Mouse (Mus musculus): Measurements from ENCODE around the gene Gm12216. TPM values are rescaled to one million over a fixed set of nuclear protein-coding genes. Genes with fewer than 3 reads are reported as not detected.

Gene Gm12216
- polyA plus RNA-seq, 1 experiment from 2014 or later = 0.40 TPM

- no peak for ATAC-seq
- no peaks in the 10 kb centered on the region for H3K9me3 ChIP-seq (ENCODE audit: control insufficient read depth, low read length)
- no peaks in the 10 kb centered on the region for H3K4me1 ChIP-seq (ENCODE audit: control insufficient read depth, insufficient read depth, low read depth, low read length)
- H3K9ac ChIP-seq (ENCODE audit: low read depth, low read length) = no peak overlapping the region
- no peaks in the 10 kb centered on the region for H3K27me3 ChIP-seq (replicated peaks; ENCODE audit: control insufficient read depth, insufficient read depth, low read length)
- H3K4me3 ChIP-seq (ENCODE audit: low read length) = no peak overlapping the region
- no peak overlapping the region for H3K4me2 ChIP-seq (ENCODE audit: low read length)
- no peaks in the 10 kb centered on the region for H3K36me3 ChIP-seq (ENCODE audit: control insufficient read depth, insufficient read depth, low read length)
- H3K27ac ChIP-seq (ENCODE audit: low read depth, low read length) = no peak overlapping the region
- WGBS = 87% methylated on average over 6 of the region's 6 CpGs
Observed at GRCm38 (mm10) chr11:53803494-53803893, 55.6 kb downstream of the Gm12216 start.

GRCm38 (mm10) chr11:53803093-53803492, 56.0 kb downstream of the Gm12216 start:
- H3K4me1 ChIP-seq (ENCODE audit: control insufficient read depth, insufficient read depth, low read depth, low read length) = no peaks in the 10 kb centered on the region
- no peak for ATAC-seq
- H3K27me3 ChIP-seq (replicated peaks; ENCODE audit: control insufficient read depth, insufficient read depth, low read length) = no peaks in the 10 kb centered on the region
- WGBS = 87% methylated on average over 12 of the region's 12 CpGs
- no peak overlapping the region for H3K4me2 ChIP-seq (ENCODE audit: low read length)
- no peaks in the 10 kb centered on the region for H3K9me3 ChIP-seq (ENCODE audit: control insufficient read depth, low read length)
- no peak overlapping the region for H3K4me3 ChIP-seq (ENCODE audit: low read length)
- H3K27ac ChIP-seq (ENCODE audit: low read depth, low read length) = no peak overlapping the region
- no peaks in the 10 kb centered on the region for H3K36me3 ChIP-seq (ENCODE audit: control insufficient read depth, insufficient read depth, low read length)
- H3K9ac ChIP-seq (ENCODE audit: low read depth, low read length) = no peak overlapping the region

GRCm38 (mm10) chr11:53800975-53801374, 58.1 kb downstream of the Gm12216 start:
- peaks cover 3% of the 10 kb centered on the region; the same call in 1 of the 2 replicates for H3K4me1 ChIP-seq (ENCODE audit: control insufficient read depth, insufficient read depth, low read depth, low read length)
- no peak overlapping the region for H3K27ac ChIP-seq (ENCODE audit: low read depth, low read length)
- 88% methylated on average over 5 of the region's 5 CpGs for WGBS
- H3K4me2 ChIP-seq (ENCODE audit: low read length) = no peak overlapping the region
- no peaks in the 10 kb centered on the region for H3K36me3 ChIP-seq (ENCODE audit: control insufficient read depth, insufficient read depth, low read length)
- no peak overlapping the region for H3K9ac ChIP-seq (ENCODE audit: low read depth, low read length)
- H3K9me3 ChIP-seq (ENCODE audit: control insufficient read depth, low read length) = no peaks in the 10 kb centered on the region
- H3K27me3 ChIP-seq (replicated peaks; ENCODE audit: control insufficient read depth, insufficient read depth, low read length) = no peaks in the 10 kb centered on the region
- ATAC-seq = no peak
- H3K4me3 ChIP-seq (ENCODE audit: low read length) = no peak overlapping the region

DNA sequence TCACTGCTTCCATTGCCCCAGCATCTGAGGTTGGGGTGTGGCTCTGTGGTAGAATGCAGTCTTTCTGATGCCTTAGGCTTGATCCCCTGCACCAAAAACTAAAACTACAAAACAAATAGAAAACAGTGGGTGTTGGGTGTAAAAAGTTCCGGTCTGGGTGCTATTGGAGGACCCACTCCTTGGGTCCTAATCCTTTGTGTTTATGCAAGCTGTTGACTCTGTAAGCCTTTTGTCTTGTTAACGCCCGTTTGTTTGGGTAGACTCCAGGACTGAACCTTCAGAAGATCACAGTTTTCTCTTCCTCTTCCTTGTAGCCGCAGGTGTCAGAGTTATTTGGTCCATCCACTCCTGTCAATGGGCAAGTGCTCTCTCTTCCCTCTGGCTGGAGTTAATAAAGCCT, 59.0 kb downstream of the Gm12216 start:
- Histone ChIP-seq H3K9me3 (ENCODE audit: control insufficient read depth, low read length) (no peaks in the 10 kb centered on the region), H3K27ac (ENCODE audit: low read depth, low read length) (no peak overlapping the region), H3K36me3 (ENCODE audit: control insufficient read depth, insufficient read depth, low read length) (no peaks in the 10 kb centered on the region), H3K4me3 (ENCODE audit: low read length) (no peak overlapping the region), H3K4me1 (ENCODE audit: control insufficient read depth, insufficient read depth, low read depth, low read length) (peaks cover 3% of the 10 kb centered on the region; the same call in 1 of the 2 replicates), H3K4me2 (ENCODE audit: low read length) (no peak overlapping the region), H3K9ac (ENCODE audit: low read depth, low read length) (no peak overlapping the region), H3K27me3 (replicated peaks; ENCODE audit: control insufficient read depth, insufficient read depth, low read length) (no peaks in the 10 kb centered on the region)
- no peak for ATAC-seq
- 64% methylated on average over 4 of the region's 4 CpGs for WGBS

GRCm38 (mm10) chr11:53798041-53798711, 60.9 kb downstream of the Gm12216 start:
- no peak for ATAC-seq
- Histone ChIP-seq H3K27ac (ENCODE audit: low read depth, low read length) (no peak overlapping the region), H3K4me2 (ENCODE audit: low read length) (no peak overlapping the region), H3K27me3 (replicated peaks; ENCODE audit: control insufficient read depth, insufficient read depth, low read length) (no peaks in the 10 kb centered on the region), H3K36me3 (ENCODE audit: control insufficient read depth, insufficient read depth, low read length) (no peaks in the 10 kb centered on the region), H3K9me3 (ENCODE audit: control insufficient read depth, low read length) (no peaks in the 10 kb centered on the region), H3K9ac (ENCODE audit: low read depth, low read length) (no peak overlapping the region), H3K4me1 (ENCODE audit: control insufficient read depth, insufficient read depth, low read depth, low read length) (peaks cover 3% of the 10 kb centered on the region; the same call in 1 of the 2 replicates), H3K4me3 (ENCODE audit: low read length) (no peak overlapping the region)
- WGBS = 89% methylated on average over 10 of the region's 10 CpGs

DNA sequence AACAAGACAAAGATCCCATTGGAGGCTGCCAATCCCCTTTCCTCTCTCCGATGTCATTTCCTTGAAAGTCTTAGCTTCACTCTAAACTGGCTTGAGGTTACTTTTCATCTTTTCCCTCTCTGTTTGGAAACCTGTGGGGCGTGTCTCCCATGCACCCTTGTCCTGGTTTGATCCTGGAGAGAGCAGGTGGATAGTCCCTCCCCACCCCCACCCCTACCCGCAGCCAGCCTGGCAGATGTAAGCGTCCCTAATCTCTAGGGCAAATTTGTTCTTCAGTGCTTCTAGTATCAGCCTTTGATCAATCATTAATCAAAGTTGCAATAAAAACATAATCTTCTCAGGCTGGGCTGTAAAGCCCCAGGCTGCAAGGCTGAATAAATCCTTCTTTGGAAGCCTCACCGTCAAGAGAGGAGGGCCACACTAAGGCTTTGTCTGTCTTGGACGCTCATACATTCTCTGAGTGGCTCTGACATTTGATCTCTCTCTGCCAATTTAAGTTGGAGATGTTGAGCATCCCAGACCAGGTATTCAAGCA, 61.6 kb downstream of the Gm12216 start:
- peaks cover 3% of the 10 kb centered on the region; the same call in 1 of the 2 replicates for H3K4me1 ChIP-seq (ENCODE audit: control insufficient read depth, insufficient read depth, low read depth, low read length)
- no peaks in the 10 kb centered on the region for H3K9me3 ChIP-seq (ENCODE audit: control insufficient read depth, low read length)
- no peaks in the 10 kb centered on the region for H3K36me3 ChIP-seq (ENCODE audit: control insufficient read depth, insufficient read depth, low read length)
- no peak overlapping the region for H3K9ac ChIP-seq (ENCODE audit: low read depth, low read length)
- no peak overlapping the region for H3K4me3 ChIP-seq (ENCODE audit: low read length)
- H3K27me3 ChIP-seq (replicated peaks; ENCODE audit: control insufficient read depth, insufficient read depth, low read length) = no peaks in the 10 kb centered on the region
- 53% methylated on average over 6 of the region's 6 CpGs for WGBS
- no peak overlapping the region for H3K27ac ChIP-seq (ENCODE audit: low read depth, low read length)
- no peak for ATAC-seq
- no peak overlapping the region for H3K4me2 ChIP-seq (ENCODE audit: low read length)

DNA sequence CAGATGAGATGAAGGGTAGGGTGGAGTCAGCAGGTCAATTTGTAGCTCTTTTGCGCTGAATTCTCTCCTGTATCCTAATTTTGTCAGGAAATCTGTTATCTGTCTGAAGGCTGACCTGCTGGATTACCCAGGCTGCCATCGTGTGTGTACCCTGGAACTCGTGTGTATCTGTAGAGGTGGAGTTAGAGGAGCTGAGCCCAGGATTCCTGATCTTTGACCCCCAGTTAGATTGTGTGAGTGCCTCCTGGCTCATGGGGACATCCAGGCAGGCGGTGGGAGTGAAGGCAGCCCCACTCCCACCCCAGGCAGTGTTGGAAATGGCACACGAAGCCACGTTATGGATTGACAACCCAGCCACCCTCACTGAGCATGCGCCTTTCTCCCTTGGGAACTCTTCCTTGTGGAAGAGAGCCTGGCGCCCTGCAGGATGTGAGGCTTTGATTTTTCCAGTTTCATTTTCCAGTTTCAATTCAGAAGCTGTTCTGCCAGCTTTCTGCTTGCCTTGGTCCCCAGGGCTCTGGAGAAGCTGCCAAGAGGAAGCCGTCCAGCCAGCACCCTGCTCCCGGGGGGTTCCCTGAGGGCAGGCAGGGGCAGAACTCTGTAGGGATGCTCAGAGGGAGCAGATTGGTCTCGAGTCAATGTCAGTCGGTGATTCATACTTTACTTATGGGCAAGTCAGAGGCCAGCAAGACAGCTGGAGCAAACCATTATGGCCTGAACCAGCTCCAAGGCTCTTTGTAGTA, 62.5 kb downstream of the Gm12216 start:
- Histone ChIP-seq H3K27ac (ENCODE audit: low read depth, low read length) (no peak overlapping the region), H3K9ac (ENCODE audit: low read depth, low read length) (no peak overlapping the region), H3K27me3 (replicated peaks; ENCODE audit: control insufficient read depth, insufficient read depth, low read length) (no peaks in the 10 kb centered on the region), H3K36me3 (ENCODE audit: control insufficient read depth, insufficient read depth, low read length) (no peaks in the 10 kb centered on the region), H3K4me3 (ENCODE audit: low read length) (no peak overlapping the region), H3K4me2 (ENCODE audit: low read length) (no peak overlapping the region), H3K9me3 (ENCODE audit: control insufficient read depth, low read length) (no peaks in the 10 kb centered on the region), H3K4me1 (ENCODE audit: control insufficient read depth, insufficient read depth, low read depth, low read length) (peaks cover 3% of the 10 kb centered on the region; the same call in 1 of the 2 replicates)
- no peak for ATAC-seq
- WGBS = 63% methylated on average over 12 of the region's 12 CpGs

GRCm38 (mm10) chr11:53795813-53796212, 63.2 kb downstream of the Gm12216 start:
- Histone ChIP-seq H3K36me3 (ENCODE audit: control insufficient read depth, insufficient read depth, low read length) (no peaks in the 10 kb centered on the region), H3K4me3 (ENCODE audit: low read length) (no peak overlapping the region), H3K27me3 (replicated peaks; ENCODE audit: control insufficient read depth, insufficient read depth, low read length) (no peaks in the 10 kb centered on the region), H3K27ac (ENCODE audit: low read depth, low read length) (no peak overlapping the region), H3K4me2 (ENCODE audit: low read length) (no peak overlapping the region), H3K4me1 (ENCODE audit: control insufficient read depth, insufficient read depth, low read depth, low read length) (peaks cover 3% of the 10 kb centered on the region; the same call in 1 of the 2 replicates), H3K9me3 (ENCODE audit: control insufficient read depth, low read length) (no peaks in the 10 kb centered on the region), H3K9ac (ENCODE audit: low read depth, low read length) (no peak overlapping the region)
- WGBS = 69% methylated on average over 8 of the region's 8 CpGs
- no peak for ATAC-seq

All from hindbrain, embryonic 16.5 days (tissue).